ENCODE assay signal across 8 mouse cellular contexts in genomic region chr7:126396298-126397119, GRCm38 (mm10). TPM values are rescaled to one million over a fixed set of nuclear protein-coding genes. Genes with fewer than 3 reads are reported as not detected.
DNase-seq lines count a peak whose midpoint lies in the region; ATAC-seq and TF ChIP-seq lines count a peak whose summit lies in the region.

Gene Nfatc2ip, minus strand, starts transcription at chr7:126396737.

- H3K27ac ChIP-seq in ES-Bruce4 (ENCODE audit: insufficient read depth, low read length): 0 out of 2 replicates have a peak within 1 kb of the TSS, but pooled peaks have one; percentile 18
- H3K27ac ChIP-seq in forebrain, embryonic 13.5 days: 0 out of 2 replicates have a peak within 1 kb of the TSS, but pooled peaks have one; percentile 17
- H3K27ac ChIP-seq in liver, postnatal 0 days (ENCODE audit: low read depth): peak within 1 kb of the TSS; percentile 78
- peak within 1 kb of the TSS; percentile 73; the same call in 1 of the 2 replicates for H3K27ac ChIP-seq in neural tube, embryonic 14.5 days (ENCODE audit: low read depth, low read length)

- 0 out of 2 replicates have a peak, but pooled peaks have one; percentile 9 for TF ChIP-seq EP300 in ES-Bruce4 (IDR thresholded peaks at IDR 0.05; ENCODE audit: insufficient read depth, low read depth, low read length)
- peak; percentile 68; the same call in 1 of the 2 replicates for TF ChIP-seq EP300 in liver, postnatal 0 days (IDR thresholded peaks at IDR 0.05; ENCODE audit: low read depth)

- H3K9me3 ChIP-seq in ES-Bruce4 (replicated peaks; ENCODE audit: control insufficient read depth, insufficient read depth, low read length, poor library complexity, severe bottlenecking): no peaks in the 10 kb centered on the region
- no peaks in the 10 kb centered on the region for H3K9me3 ChIP-seq in forebrain, embryonic 13.5 days (replicated peaks)
- H3K9me3 ChIP-seq in liver, postnatal 0 days (ENCODE audit: low read length): no peaks in the 10 kb centered on the region
- no peaks in the 10 kb centered on the region for H3K9me3 ChIP-seq in neural tube, embryonic 14.5 days (ENCODE audit: control insufficient read depth, low read length)

- H3K27me3 ChIP-seq in ES-Bruce4 (ENCODE audit: control insufficient read depth, insufficient read depth, low read length, poor library complexity, severe bottlenecking): no peaks in the 10 kb centered on the region
- no peaks in the 10 kb centered on the region for H3K27me3 ChIP-seq in forebrain, embryonic 13.5 days
- H3K27me3 ChIP-seq in liver, postnatal 0 days (ENCODE audit: insufficient read depth, low read length): no peaks in the 10 kb centered on the region
- H3K27me3 ChIP-seq in neural tube, embryonic 14.5 days (ENCODE audit: control insufficient read depth, insufficient read depth, low read length): no peaks in the 10 kb centered on the region

- no peak for TF ChIP-seq CTCF in ES-Bruce4 (IDR thresholded peaks at IDR 0.05; ENCODE audit: low read depth, low read length)
- no peak for TF ChIP-seq CTCF in liver, postnatal 0 days (IDR thresholded peaks at IDR 0.05; ENCODE audit: low read depth)

- peak; percentile 77 for TF ChIP-seq POLR2A in ES-Bruce4 (IDR thresholded peaks at IDR 0.05; ENCODE audit: insufficient read depth, low read length)

- H3K4me3 ChIP-seq in ES-Bruce4 (ENCODE audit: low read depth, low read length): peak within 1 kb of the TSS; percentile 90
- peak within 1 kb of the TSS; percentile 72 for H3K4me3 ChIP-seq in forebrain, embryonic 13.5 days
- peak within 1 kb of the TSS; percentile 99 for H3K4me3 ChIP-seq in liver, postnatal 0 days (ENCODE audit: low read depth, low read length)
- H3K4me3 ChIP-seq in neural tube, embryonic 14.5 days (ENCODE audit: low read depth, low read length): peak within 1 kb of the TSS; percentile 86

- H3K4me2 ChIP-seq in forebrain, embryonic 13.5 days: peak within 1 kb of the TSS; percentile 78
- H3K4me2 ChIP-seq in liver, postnatal 0 days (ENCODE audit: low read depth, low read length): peak within 1 kb of the TSS; percentile 98
- peak within 1 kb of the TSS; percentile 80 for H3K4me2 ChIP-seq in neural tube, embryonic 14.5 days (ENCODE audit: low read depth, low read length)

- peaks cover 3% of the 10 kb centered on the region for H3K4me1 ChIP-seq in ES-Bruce4 (ENCODE audit: control insufficient read depth, insufficient read depth, low read length)
- peaks cover 16% of the 10 kb centered on the region for H3K4me1 ChIP-seq in forebrain, embryonic 13.5 days
- no peaks in the 10 kb centered on the region for H3K4me1 ChIP-seq in liver, postnatal 0 days (ENCODE audit: insufficient read depth)
- H3K4me1 ChIP-seq in neural tube, embryonic 14.5 days (ENCODE audit: control insufficient read depth, insufficient read depth, low read length): no peaks in the 10 kb centered on the region

- peak; percentile 97 to 98 for DNase-seq in heart, postnatal 10 days
- peak; percentile 95 for DNase-seq in large intestine, adult 2 months (ENCODE audit: low read depth, low spot score)
- DNase-seq in liver, postnatal 0 days: peak; percentile 95
- peak; percentile 94 for DNase-seq in testis, postnatal 10 days (ENCODE audit: low spot score)

- WGBS in forebrain, embryonic 13.5 days: under 1% methylated on average over 59 of the region's 59 CpGs
- under 1% methylated on average over 59 of the region's 59 CpGs for WGBS in large intestine, adult 2 months
- under 1% methylated on average over 58 of the region's 59 CpGs for WGBS in liver, postnatal 0 days (ENCODE audit: insufficient replicate concordance)
- WGBS in neural tube, embryonic 14.5 days: under 1% methylated on average over 58 of the region's 59 CpGs

- peak within 1 kb of the TSS; percentile 96 for H3K9ac ChIP-seq in ES-Bruce4 (ENCODE audit: low read depth, poor library complexity, severe bottlenecking)
- peak within 1 kb of the TSS; percentile 80 for H3K9ac ChIP-seq in forebrain, embryonic 13.5 days
- peak within 1 kb of the TSS; percentile 94 for H3K9ac ChIP-seq in liver, postnatal 0 days (replicated peaks)
- peak within 1 kb of the TSS; percentile 82 for H3K9ac ChIP-seq in neural tube, embryonic 14.5 days (replicated peaks; ENCODE audit: low read depth, low read length)

- ATAC-seq in cerebellum, adult (ENCODE audit: insufficient number of reproducible peaks, low FRiP score, low TSS enrichment): peak; percentile 99
- ATAC-seq in forebrain, embryonic 13.5 days: peak; percentile 100
- ATAC-seq in liver, postnatal 0 days: peak; percentile 99
- ATAC-seq in neural tube, embryonic 14.5 days (ENCODE audit: low read depth): peak; percentile 100

- intact Hi-C loops in heart, postnatal 10 days (cut with DNase I): no loop called here

- H3K36me3 ChIP-seq in ES-Bruce4 (ENCODE audit: control insufficient read depth, insufficient read depth, low read length, poor library complexity, severe bottlenecking): peaks cover 8% of the 10 kb centered on the region
- H3K36me3 ChIP-seq in forebrain, embryonic 13.5 days (ENCODE audit: poor library complexity, severe bottlenecking): peaks cover 8% of the 10 kb centered on the region
- no peaks in the 10 kb centered on the region; the same call in 1 of the 2 replicates for H3K36me3 ChIP-seq in liver, postnatal 0 days (replicated peaks; ENCODE audit: insufficient read depth, low read length)
- no peaks in the 10 kb centered on the region for H3K36me3 ChIP-seq in neural tube, embryonic 14.5 days (ENCODE audit: control insufficient read depth, insufficient read depth, low read length)

RNA-seq across cellular contexts. Expression of gene Nfatc2ip, which starts in this region (rescaled TPM):
- polyA plus RNA-seq in ES-Bruce4 (2011; ENCODE audit: insufficient read depth, insufficient read length, low read depth, missing spikeins): 76.8 and 78.6 TPM in 2 replicates
- 3.0 and 4.5 TPM in 2 replicates for polyA plus RNA-seq in forebrain, embryonic 13.5 days (2015; fragmentation: Nextera tagmentation; extraction: Ambion mirVana)
- 1 to 10 TPM; 6.1 to 7.0 TPM for total RNA-seq in heart, postnatal 10 days (2021)
- 7.5 and 8.4 TPM in 2 replicates for polyA plus RNA-seq in large intestine, adult 2 months (2012; rRNA removed)
- polyA plus RNA-seq in liver, postnatal 0 days (2015; fragmentation: Nextera tagmentation; extraction: Ambion mirVana): 1.4 and 1.5 TPM in 2 replicates
- polyA plus RNA-seq in neural tube, embryonic 14.5 days (2014; fragmentation: Nextera tagmentation; extraction: Ambion mirVana): 3.4 TPM in 2 replicates

Comparison
In these comparisons a context has a peak if more than half of its experiments do, and no peak if none do; other contexts are left out.
1. Peak in every context shown above with its lines: DNase-seq, ATAC-seq, H3K4me3 ChIP-seq and H3K27ac ChIP-seq.
2. H3K27ac ChIP-seq: peak in every context shown above with its lines; median percentile 78 in liver, postnatal 0 days; 73 in neural tube, embryonic 14.5 days; 18 in ES-Bruce4; 17 in forebrain, embryonic 13.5 days.